Mouse (Mus musculus) erythroblast, embryonic 14.5 days (primary cell): ENCODE measurements around the gene Nfatc2.

ENCODE experiments used
- GATA1 ChIP-seq: IDR thresholded peaks from 2 replicates; pipeline ENCODE4 v1.6.1; 2012; ENCODE audit warnings: low read length, inconsistent platforms, mixed read lengths
- TAL1 ChIP-seq: IDR thresholded peaks from 3 replicates; pipeline ENCODE4 v1.6.1; 2012; ENCODE audit warnings: low read length, inconsistent platforms, mixed read lengths

DNA sequence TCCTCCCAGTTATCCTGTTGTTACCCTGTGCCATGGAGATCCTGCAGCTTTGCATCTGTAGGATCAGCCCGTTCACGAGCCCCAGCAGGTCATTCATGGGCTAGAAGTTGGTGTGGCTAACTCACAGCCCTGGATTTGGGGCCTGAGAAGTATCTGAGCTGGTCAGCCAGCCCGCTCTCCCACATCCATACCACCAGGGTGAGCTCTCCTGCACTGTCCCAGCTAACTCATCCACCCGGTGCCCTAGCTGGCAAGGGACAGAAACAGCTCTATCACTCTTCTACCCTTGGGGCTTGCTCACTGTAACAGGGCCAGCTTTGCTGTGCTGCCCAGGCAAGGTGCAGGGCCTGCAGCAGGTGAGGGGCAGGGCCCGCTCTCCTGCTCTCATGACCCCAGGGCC lies 141.8 kb downstream of the Nfatc2 start:
- TF ChIP-seq GATA1 (no peak), TAL1 (no peak)
